Mouse (Mus musculus): ENCODE measurements around the gene Il9r. TPM values are rescaled to one million over a fixed set of nuclear protein-coding genes. Genes with fewer than 3 reads are reported as not detected.
"Not testable (repeated sequence)": the region's sequence is repeated elsewhere in the genome, so short reads cannot be mapped to it uniquely, and the experiment has no call there.

Il9r gene
- polyA plus RNA-seq, 1 experiment from 2014 or later, result not detected

- no peak for ATAC-seq
- Histone ChIP-seq H3K36me3 (ENCODE audit: control insufficient read depth, insufficient read depth, low read length) (peaks cover 6% of the 10 kb centered on the region; the same call in 1 of the 2 replicates), H3K27ac (ENCODE audit: low read length) (no peak overlapping the region), H3K4me3 (ENCODE audit: low read depth, low read length) (no peak overlapping the region), H3K9me3 (replicated peaks; ENCODE audit: control insufficient read depth, low read length, poor library complexity, severe bottlenecking) (no peaks in the 10 kb centered on the region), H3K4me1 (ENCODE audit: control insufficient read depth, insufficient read depth, low read length) (peaks cover 6% of the 10 kb centered on the region), H3K27me3 (ENCODE audit: control insufficient read depth, insufficient read depth, low read depth, low read length) (no peaks in the 10 kb centered on the region), H3K4me2 (ENCODE audit: low read length) (no peak overlapping the region), H3K9ac (ENCODE audit: low read depth, low read length) (no peak overlapping the region)
- WGBS, result 89% methylated on average over 9 of the region's 9 CpGs
These were observed 10.5 kb upstream of the Il9r start for GRCm38 (mm10) chr11:32210623-32211022.

- Histone ChIP-seq H3K27me3 (ENCODE audit: control insufficient read depth, insufficient read depth, low read depth, low read length) (no peaks in the 10 kb centered on the region), H3K4me1 (ENCODE audit: control insufficient read depth, insufficient read depth, low read length) (peaks cover 9% of the 10 kb centered on the region), H3K4me3 (ENCODE audit: low read depth, low read length) (peak within 1 kb of the TSS; percentile 49), H3K36me3 (ENCODE audit: control insufficient read depth, insufficient read depth, low read length) (peaks cover 4% of the 10 kb centered on the region; the same call in 1 of the 2 replicates), H3K9me3 (replicated peaks; ENCODE audit: control insufficient read depth, low read length, poor library complexity, severe bottlenecking) (no peaks in the 10 kb centered on the region), H3K27ac (ENCODE audit: low read length) (0 out of 2 replicates have a peak within 1 kb of the TSS, but pooled peaks have one; percentile 23), H3K9ac (ENCODE audit: low read depth, low read length) (peak within 1 kb of the TSS; percentile 60), H3K4me2 (ENCODE audit: low read length) (peak within 1 kb of the TSS; percentile 83)
- WGBS, result under 1% methylated on average over 52 of the region's 52 CpGs
- ATAC-seq, result peak; percentile 100
These were observed 5.2 kb upstream of the Il9r start, which contains the start of gene Snrnp25 for GRCm38 (mm10) chr11:32205058-32205873. Gene Snrnp25, plus strand, starts transcription at chr11:32205415.

- H3K4me1 ChIP-seq (ENCODE audit: control insufficient read depth, insufficient read depth, low read length), result peaks cover 9% of the 10 kb centered on the region
- no peaks in the 10 kb centered on the region for H3K27me3 ChIP-seq (ENCODE audit: control insufficient read depth, insufficient read depth, low read depth, low read length)
- H3K9me3 ChIP-seq (replicated peaks; ENCODE audit: control insufficient read depth, low read length, poor library complexity, severe bottlenecking), result no peaks in the 10 kb centered on the region
- no peak overlapping the region for H3K4me3 ChIP-seq (ENCODE audit: low read depth, low read length)
- no peak overlapping the region for H3K9ac ChIP-seq (ENCODE audit: low read depth, low read length)
- H3K4me2 ChIP-seq (ENCODE audit: low read length), result no peak overlapping the region
- H3K27ac ChIP-seq (ENCODE audit: low read length), result no peak overlapping the region
- H3K36me3 ChIP-seq (ENCODE audit: control insufficient read depth, insufficient read depth, low read length), result no peaks in the 10 kb centered on the region
- no peak for ATAC-seq
- WGBS, result 81% methylated on average over 11 of the region's 11 CpGs
These were observed 2.0 kb upstream of the Il9r start for GRCm38 (mm10) chr11:32201922-32202685.

- not testable (repeated sequence) for H3K4me2 ChIP-seq (ENCODE audit: low read length); H3K9ac ChIP-seq (ENCODE audit: low read depth, low read length); H3K9me3 ChIP-seq (replicated peaks; ENCODE audit: control insufficient read depth, low read length, poor library complexity, severe bottlenecking); H3K36me3 ChIP-seq (ENCODE audit: control insufficient read depth, insufficient read depth, low read length); H3K27me3 ChIP-seq (ENCODE audit: control insufficient read depth, insufficient read depth, low read depth, low read length); H3K4me3 ChIP-seq (ENCODE audit: low read depth, low read length); H3K4me1 ChIP-seq (ENCODE audit: control insufficient read depth, insufficient read depth, low read length); H3K27ac ChIP-seq (ENCODE audit: low read length); ATAC-seq
- 64% methylated on average over 1 of the region's 1 CpGs for WGBS
These were observed 913 bp upstream of the Il9r start for GRCm38 (mm10) chr11:32200992-32201391.

GRCm38 (mm10) chr11:32199230-32199629 is 849 bp downstream of the Il9r start:
- Histone ChIP-seq H3K4me2 (ENCODE audit: low read length) (no peak overlapping the region), H3K36me3 (ENCODE audit: control insufficient read depth, insufficient read depth, low read length) (no peaks in the 10 kb centered on the region), H3K27ac (ENCODE audit: low read length) (no peak overlapping the region), H3K9ac (ENCODE audit: low read depth, low read length) (no peak overlapping the region), H3K27me3 (ENCODE audit: control insufficient read depth, insufficient read depth, low read depth, low read length) (no peaks in the 10 kb centered on the region), H3K9me3 (replicated peaks; ENCODE audit: control insufficient read depth, low read length, poor library complexity, severe bottlenecking) (no peaks in the 10 kb centered on the region), H3K4me3 (ENCODE audit: low read depth, low read length) (no peak overlapping the region), H3K4me1 (ENCODE audit: control insufficient read depth, insufficient read depth, low read length) (no peaks in the 10 kb centered on the region)
- no peak for ATAC-seq
- 43% methylated on average over 6 of the region's 6 CpGs for WGBS

- H3K4me2 ChIP-seq (ENCODE audit: low read length), result no peak overlapping the region
- ATAC-seq, result no peak
- no peak overlapping the region for H3K9ac ChIP-seq (ENCODE audit: low read depth, low read length)
- H3K27ac ChIP-seq (ENCODE audit: low read length), result no peak overlapping the region
- no peaks in the 10 kb centered on the region for H3K36me3 ChIP-seq (ENCODE audit: control insufficient read depth, insufficient read depth, low read length)
- H3K4me3 ChIP-seq (ENCODE audit: low read depth, low read length), result no peak overlapping the region
- no peaks in the 10 kb centered on the region for H3K27me3 ChIP-seq (ENCODE audit: control insufficient read depth, insufficient read depth, low read depth, low read length)
- H3K9me3 ChIP-seq (replicated peaks; ENCODE audit: control insufficient read depth, low read length, poor library complexity, severe bottlenecking), result no peaks in the 10 kb centered on the region
- 72% methylated on average over 14 of the region's 14 CpGs for WGBS
- no peaks in the 10 kb centered on the region for H3K4me1 ChIP-seq (ENCODE audit: control insufficient read depth, insufficient read depth, low read length)
These were observed 1.7 kb downstream of the Il9r start for GRCm38 (mm10) chr11:32198256-32198955.

- H3K9me3 ChIP-seq (replicated peaks; ENCODE audit: control insufficient read depth, low read length, poor library complexity, severe bottlenecking), result no peaks in the 10 kb centered on the region
- no peak overlapping the region for H3K9ac ChIP-seq (ENCODE audit: low read depth, low read length)
- no peak for ATAC-seq
- H3K36me3 ChIP-seq (ENCODE audit: control insufficient read depth, insufficient read depth, low read length), result no peaks in the 10 kb centered on the region
- no peak overlapping the region for H3K4me2 ChIP-seq (ENCODE audit: low read length)
- H3K4me1 ChIP-seq (ENCODE audit: control insufficient read depth, insufficient read depth, low read length), result no peaks in the 10 kb centered on the region
- H3K27me3 ChIP-seq (ENCODE audit: control insufficient read depth, insufficient read depth, low read depth, low read length), result no peaks in the 10 kb centered on the region
- H3K4me3 ChIP-seq (ENCODE audit: low read depth, low read length), result no peak overlapping the region
- no peak overlapping the region for H3K27ac ChIP-seq (ENCODE audit: low read length)
- 63% methylated on average over 3 of the region's 3 CpGs for WGBS
These were observed 2.3 kb downstream of the Il9r start for GRCm38 (mm10) chr11:32197766-32198165.

GRCm38 (mm10) chr11:32196727-32197126 is 3.4 kb downstream of the Il9r start:
- Histone ChIP-seq H3K27ac (ENCODE audit: low read length) (no peak overlapping the region), H3K9ac (ENCODE audit: low read depth, low read length) (no peak overlapping the region), H3K36me3 (ENCODE audit: control insufficient read depth, insufficient read depth, low read length) (no peaks in the 10 kb centered on the region), H3K4me3 (ENCODE audit: low read depth, low read length) (no peak overlapping the region), H3K4me1 (ENCODE audit: control insufficient read depth, insufficient read depth, low read length) (no peaks in the 10 kb centered on the region), H3K4me2 (ENCODE audit: low read length) (no peak overlapping the region), H3K9me3 (replicated peaks; ENCODE audit: control insufficient read depth, low read length, poor library complexity, severe bottlenecking) (no peaks in the 10 kb centered on the region), H3K27me3 (ENCODE audit: control insufficient read depth, insufficient read depth, low read depth, low read length) (no peaks in the 10 kb centered on the region)
- no peak for ATAC-seq
- WGBS, result 83% methylated on average over 6 of the region's 6 CpGs

Data from midbrain, embryonic 16.5 days (tissue).